Mouse (Mus musculus): ENCODE data around the gene Kdm3a. TPM values are rescaled to one million over a fixed set of nuclear protein-coding genes. Genes with fewer than 3 reads are reported as not detected.

Kdm3a gene
- total and polyA plus RNA-seq, 3 experiments: 12.3 to 38.1 (median 22.5) TPM

GRCm38 (mm10) chr6:71543686-71544499 lies 88.9 kb downstream of the Kdm3a start, which contains the start of gene Chmp3 (continued):
- 0 out of 2 replicates have a peak, but pooled peaks have one; percentile 46 for TF ChIP-seq CHD2 (IDR thresholded peaks at IDR 0.05; ENCODE audit: low read length)
- peak; percentile 19; the same call in 1 of the 2 replicates for TF ChIP-seq MEF2A (IDR thresholded peaks at IDR 0.05; ENCODE audit: borderline replicate concordance, low read depth, low read length)
- peak; percentile 96 for TF ChIP-seq NRF1 (IDR thresholded peaks at IDR 0.05; ENCODE audit: low read depth, low read length)
- peak; percentile 73 for TF ChIP-seq ELF1 (IDR thresholded peaks at IDR 0.05; ENCODE audit: low read depth, low read length)
- no peak; the same call in 1 of the 2 replicates for TF ChIP-seq GABPA (IDR thresholded peaks at IDR 0.05; ENCODE audit: insufficient replicate concordance, low read depth, low read length)
- TF ChIP-seq NELFE (IDR thresholded peaks at IDR 0.05; ENCODE audit: low read depth, low read length): peak; percentile 79
- no peak for TF ChIP-seq ZNF384 (IDR thresholded peaks at IDR 0.05; ENCODE audit: low read depth, low read length)
- TF ChIP-seq MAX (IDR thresholded peaks at IDR 0.05; ENCODE audit: low read length): peak; percentile 53; the same call in 1 of the 2 replicates
- TF ChIP-seq ETS1 (conservative IDR thresholded peaks at IDR 0.05; ENCODE audit: low read depth, low read length): no peak
- 0 out of 2 replicates have a peak, but pooled peaks have one; percentile 42 for TF ChIP-seq JUND (conservative IDR thresholded peaks at IDR 0.05; ENCODE audit: low read depth, low read length)
- no peak for TF ChIP-seq POLR2AphosphoS2 (IDR thresholded peaks at IDR 0.05; ENCODE audit: low read depth, low read length)
- TF ChIP-seq JUN (IDR thresholded peaks at IDR 0.05; ENCODE audit: insufficient read depth, low read depth, low read length): no peak
- no peak for TF ChIP-seq ZC3H11A (IDR thresholded peaks at IDR 0.05; ENCODE audit: low read depth, low read length)
- TF ChIP-seq ZMIZ1 (IDR thresholded peaks at IDR 0.05; ENCODE audit: low read depth, low read length): peak; percentile 53
- TF ChIP-seq EP300 (IDR thresholded peaks at IDR 0.05; ENCODE audit: low read length): no peak

Other genes starting within 250 kb of the Kdm3a start
- 19.1 and 23.4 TPM in 2 replicates for gene Rmnd5a, start 192.4 kb downstream of the Kdm3a start, total RNA-seq (2012; rRNA removed)
- gene Rmnd5a, start 192.4 kb downstream of the Kdm3a start, total RNA-seq (2014; rRNA removed): 40.6 and 47.2 TPM in 2 replicates
- 22.7 and 23.5 TPM in 2 replicates for gene Rmnd5a, start 192.4 kb downstream of the Kdm3a start, polyA plus RNA-seq (2012; ENCODE audit: insufficient read length, low read depth)
- gene Rnf103, start 139.1 kb downstream of the Kdm3a start, total RNA-seq (2012; rRNA removed): 3.5 and 4.2 TPM in 2 replicates
- gene Rnf103, start 139.1 kb downstream of the Kdm3a start, total RNA-seq (2014; rRNA removed): 7.0 and 7.9 TPM in 2 replicates
- 5.7 and 6.0 TPM in 2 replicates for gene Rnf103, start 139.1 kb downstream of the Kdm3a start, polyA plus RNA-seq (2012; ENCODE audit: insufficient read length, low read depth)
- gene Chmp3, start 89.2 kb downstream of the Kdm3a start, total RNA-seq (2012; rRNA removed): 27.8 and 30.3 TPM in 2 replicates
- 44.7 and 53.8 TPM in 2 replicates for gene Chmp3, start 89.2 kb downstream of the Kdm3a start, total RNA-seq (2014; rRNA removed)
- 68.1 and 76.5 TPM in 2 replicates for gene Chmp3, start 89.2 kb downstream of the Kdm3a start, polyA plus RNA-seq (2012; ENCODE audit: insufficient read length, low read depth)
- gene Reep1, start 74.6 kb upstream of the Kdm3a start, total RNA-seq (2012; rRNA removed): 0.38 and 1.3 TPM in 2 replicates
- 0.97 and 1.2 TPM in 2 replicates for gene Reep1, start 74.6 kb upstream of the Kdm3a start, total RNA-seq (2014; rRNA removed)
- gene Reep1, start 74.6 kb upstream of the Kdm3a start, polyA plus RNA-seq (2012; ENCODE audit: insufficient read length, low read depth): 0.33 and 0.34 TPM in 2 replicates
- gene Mrpl35, start 194.0 kb upstream of the Kdm3a start, total RNA-seq (2012; rRNA removed): 35.8 and 36.3 TPM in 2 replicates
- 54.2 and 70.2 TPM in 2 replicates for gene Mrpl35, start 194.0 kb upstream of the Kdm3a start, total RNA-seq (2014; rRNA removed)
- gene Mrpl35, start 194.0 kb upstream of the Kdm3a start, polyA plus RNA-seq (2012; ENCODE audit: insufficient read length, low read depth): 82.7 and 85.1 TPM in 2 replicates
- 97.5 and 126 TPM in 2 replicates for gene Immt, start 198.3 kb upstream of the Kdm3a start, total RNA-seq (2012; rRNA removed)
- 156 and 161 TPM in 2 replicates for gene Immt, start 198.3 kb upstream of the Kdm3a start, total RNA-seq (2014; rRNA removed)
- 146 and 156 TPM in 2 replicates for gene Immt, start 198.3 kb upstream of the Kdm3a start, polyA plus RNA-seq (2012; ENCODE audit: insufficient read length, low read depth)